Mouse (Mus musculus): ENCODE measurements around the gene Acox3.

DNA sequence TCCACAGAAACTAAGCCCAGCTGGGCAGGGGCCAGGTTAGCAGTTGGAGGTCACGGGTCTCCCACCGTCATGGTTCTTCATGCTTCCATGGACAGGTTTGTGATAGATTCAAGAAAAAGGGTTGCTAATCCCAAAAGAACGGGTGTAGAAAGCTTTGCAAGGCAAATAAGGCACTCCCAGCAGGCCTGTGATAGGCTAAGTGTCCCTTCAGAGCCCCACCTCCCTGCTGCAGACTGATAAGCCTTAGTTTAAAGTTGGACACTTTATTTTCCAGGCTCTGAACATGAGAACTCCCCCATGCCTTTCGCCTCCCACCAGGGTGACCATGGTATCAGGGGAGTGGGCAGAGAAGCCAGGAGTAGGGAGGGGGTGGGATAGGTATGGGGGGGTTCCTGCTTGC is 61.2 kb downstream of the Acox3 start:
- TF ChIP-seq GATA1 (IDR thresholded peaks at IDR 0.05; ENCODE audit: low read length) (no peak), TAL1 (IDR thresholded peaks at IDR 0.05; ENCODE audit: low read length) (no peak)

All from erythroblast, embryonic 14.5 days (primary cell).